Mouse (Mus musculus) layer of hippocampus, postnatal 14 days (tissue): ENCODE results near the gene Preb. TPM values are rescaled to one million over a fixed set of nuclear protein-coding genes. Genes with fewer than 3 reads are reported as not detected.
A peak's percentile ranks its signal among the peaks of the same experiment; 100 is the strongest.

Experiments used
- DNase-seq, 2 experiments: peaks; one replicate each; pipeline ENCODE4 v3.0.0; 2021 to 2022; ENCODE audit warnings: low spot score in 2 of 2, mixed read lengths in 1 of 2
- total RNA-seq, 2 experiments: library from RNA; stranded (reverse); gene quantifications; 2 replicates each; pipeline ENCODE4 v1.2.3; 2021

The Preb gene
- total RNA-seq, 2 experiments from 2014 or later: 129 to 131 TPM

DNA sequence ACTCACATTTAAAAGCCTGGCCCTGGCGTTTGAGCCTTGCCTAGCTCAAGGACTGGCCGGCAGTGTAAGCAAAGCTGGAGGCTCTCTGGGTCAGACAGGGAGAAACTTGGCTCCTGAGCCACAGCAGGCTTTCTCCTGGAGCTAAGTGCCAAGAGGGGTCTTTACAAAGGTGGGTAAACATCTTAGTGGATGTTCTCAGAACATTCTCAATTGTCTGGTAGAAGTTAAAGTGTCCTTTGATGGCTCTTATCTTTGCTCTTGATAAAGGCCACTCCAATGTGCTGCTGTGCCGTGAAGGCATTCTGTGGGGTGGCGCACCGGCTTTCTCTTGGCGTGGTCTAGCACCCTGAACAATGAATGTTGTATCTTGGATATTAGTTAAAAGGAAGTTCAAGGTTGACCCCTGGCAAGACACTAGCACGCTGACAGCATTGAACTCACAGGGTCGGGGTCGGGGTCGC is 37.5 kb downstream of the Preb start:
- no peak for DNase-seq

DNA sequence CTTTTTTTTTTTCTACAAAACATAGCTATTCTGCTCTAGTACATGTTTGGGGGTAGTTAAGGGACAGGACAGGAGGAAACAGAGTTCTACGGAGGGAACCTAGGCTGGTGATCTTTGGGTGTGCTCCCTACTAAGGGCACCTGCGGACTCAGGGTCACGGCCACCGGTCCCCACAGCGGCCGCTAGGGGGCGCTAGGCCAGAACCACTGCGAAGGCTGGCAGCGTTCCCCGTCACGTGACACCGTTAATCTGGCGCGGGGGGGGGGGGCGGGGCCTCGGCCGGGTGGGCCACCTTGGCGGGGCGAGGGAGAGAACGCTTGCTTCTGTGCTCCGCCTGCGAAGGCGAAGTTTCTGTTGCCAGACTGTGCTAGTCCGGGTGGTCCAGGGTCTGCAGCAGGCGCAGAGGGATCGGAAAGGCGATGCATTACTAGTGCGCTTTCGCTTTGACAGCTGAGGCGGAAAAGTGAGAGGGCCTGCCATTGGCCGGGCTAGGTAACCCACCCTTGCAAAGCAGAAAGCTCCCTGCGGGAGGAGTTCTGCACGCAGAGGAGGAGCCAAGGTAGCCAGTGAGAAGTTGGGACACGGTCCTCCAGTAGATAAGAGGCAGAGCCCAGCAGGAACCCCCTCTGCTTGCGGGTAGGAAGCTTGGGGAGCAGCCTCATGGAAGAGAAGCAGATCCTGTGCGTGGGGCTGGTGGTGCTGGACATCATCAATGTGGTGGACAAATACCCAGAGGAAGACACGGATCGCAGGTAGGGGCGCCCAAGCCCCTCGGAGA is 38.7 kb downstream of the Preb start, which contains the start of gene Khk:
TSS of gene Khk (plus strand) at position 176 of the 778 bp plus-strand sequence.
- DNase-seq: peak; percentile 84 to 86

- no peak for DNase-seq
Measured at GRCm38 (mm10) chr5:30920621-30921020, 39.5 kb downstream of the Preb start.

DNA sequence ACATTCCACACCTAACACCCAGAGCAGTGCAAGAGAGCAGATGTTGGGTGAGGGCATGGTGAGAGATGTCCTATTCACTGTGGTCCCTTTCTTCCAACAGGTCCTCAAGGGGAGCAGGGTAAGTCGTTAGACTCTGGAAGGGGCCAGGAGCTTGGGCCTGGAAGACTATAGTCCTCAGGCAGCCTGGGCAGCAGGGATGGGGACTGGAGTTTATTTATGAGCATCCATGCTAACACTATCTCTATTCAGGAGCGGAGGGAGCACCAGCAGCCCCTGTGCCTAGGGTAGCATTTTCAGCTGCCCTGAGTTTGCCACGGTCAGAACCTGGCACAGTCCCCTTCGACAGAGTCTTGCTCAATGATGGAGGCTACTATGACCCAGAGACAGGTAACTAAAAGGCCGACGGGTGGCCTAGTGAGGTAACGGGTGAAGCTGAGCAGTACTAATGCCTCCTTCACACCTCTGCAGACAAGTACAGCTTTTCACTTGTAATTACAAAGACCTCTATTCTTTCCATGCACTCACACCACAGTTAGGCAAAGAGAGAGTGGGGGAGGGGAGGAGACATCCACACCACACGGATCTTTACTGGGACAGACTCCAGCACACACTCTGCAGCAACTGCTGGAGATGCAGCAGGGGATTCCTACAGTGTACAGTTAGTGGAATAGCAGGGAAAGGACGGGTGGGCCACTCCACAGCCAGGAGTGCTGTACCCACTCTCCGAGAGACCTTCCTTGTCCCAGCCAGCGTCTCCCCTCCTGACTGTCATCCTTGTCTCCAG is 40.1 kb downstream of the Preb start:
- no peak for DNase-seq

- DNase-seq: no peak
Measured at GRCm38 (mm10) chr5:30918691-30919090, 41.5 kb downstream of the Preb start.

DNA sequence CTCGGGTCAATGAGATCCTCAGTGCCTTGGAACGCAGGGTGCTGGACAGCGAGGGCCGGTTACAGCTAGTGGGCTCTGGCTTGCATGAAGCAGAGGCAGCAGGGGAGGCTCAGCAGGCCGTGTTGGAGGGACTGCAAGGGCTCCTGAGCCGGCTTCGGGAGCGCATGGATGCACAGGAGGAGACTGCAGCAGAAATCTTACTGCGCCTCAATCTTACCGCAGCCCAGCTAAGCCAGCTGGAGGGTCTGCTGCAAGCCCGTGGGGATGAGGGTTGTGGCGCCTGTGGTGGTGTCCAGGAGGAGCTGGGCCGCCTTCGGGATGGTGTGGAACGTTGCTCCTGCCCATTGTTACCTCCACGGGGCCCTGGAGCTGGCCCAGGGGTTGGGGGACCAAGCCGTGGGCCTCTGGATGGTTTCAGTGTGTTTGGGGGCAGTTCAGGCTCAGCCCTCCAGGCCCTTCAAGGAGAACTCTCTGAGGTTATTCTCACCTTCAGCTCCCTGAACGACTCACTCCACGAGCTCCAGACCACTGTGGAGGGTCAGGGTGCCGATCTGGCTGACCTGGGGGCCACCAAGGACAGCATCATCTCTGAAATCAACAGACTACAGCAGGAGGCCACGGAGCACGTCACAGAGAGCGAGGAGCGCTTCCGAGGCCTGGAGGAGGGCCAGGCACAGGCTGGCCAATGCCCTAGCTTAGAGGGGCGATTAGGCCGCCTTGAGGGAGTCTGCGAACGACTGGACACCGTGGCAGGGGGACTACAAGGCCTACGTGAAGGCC is 42.1 kb downstream of the Preb start:
- no peak for DNase-seq

DNA sequence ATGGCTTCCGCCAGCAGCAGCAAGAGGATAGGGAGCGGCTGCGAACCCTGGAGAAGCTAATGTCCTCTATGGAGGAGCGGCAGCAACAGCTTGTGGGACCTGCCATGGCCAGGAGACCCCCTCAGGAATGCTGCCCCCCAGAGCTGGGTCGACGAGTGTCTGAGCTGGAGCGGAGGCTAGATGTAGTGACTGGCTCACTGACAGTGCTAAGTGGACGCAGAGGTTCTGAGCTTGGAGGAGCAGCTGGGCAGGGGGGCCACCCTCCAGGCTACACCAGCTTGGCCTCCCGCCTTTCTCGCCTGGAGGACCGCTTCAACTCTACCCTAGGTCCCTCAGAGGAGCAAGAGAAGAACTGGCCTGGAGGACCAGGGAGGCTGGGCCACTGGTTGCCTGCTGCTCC is 42.8 kb downstream of the Preb start:
- no peak for DNase-seq

DNA sequence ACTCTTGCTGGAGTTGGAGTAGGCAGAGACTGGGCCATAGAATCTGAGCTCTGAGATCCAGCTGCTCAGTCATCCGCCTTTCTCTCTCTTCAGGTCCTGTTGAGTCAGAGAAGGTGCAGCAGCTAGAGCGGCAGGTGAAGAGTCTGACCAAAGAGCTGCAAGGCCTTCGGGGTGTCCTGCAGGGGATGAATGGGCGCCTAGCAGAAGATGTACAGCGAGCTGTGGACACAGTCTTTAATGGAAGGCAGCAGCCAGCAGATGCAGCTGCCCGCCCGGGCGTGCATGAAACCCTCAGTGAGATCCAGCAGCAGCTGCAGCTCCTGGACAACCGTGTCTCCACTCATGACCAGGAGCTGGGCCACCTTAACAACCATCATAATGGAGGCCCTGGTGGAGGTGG is 43.3 kb downstream of the Preb start:
- DNase-seq: no peak

GRCm38 (mm10) chr5:30915974-30916433 is 44.2 kb downstream of the Preb start:
- peak; percentile 77 to 94 for DNase-seq

GRCm38 (mm10) chr5:30915456-30915855 is 44.7 kb downstream of the Preb start:
- DNase-seq: no peak

DNA sequence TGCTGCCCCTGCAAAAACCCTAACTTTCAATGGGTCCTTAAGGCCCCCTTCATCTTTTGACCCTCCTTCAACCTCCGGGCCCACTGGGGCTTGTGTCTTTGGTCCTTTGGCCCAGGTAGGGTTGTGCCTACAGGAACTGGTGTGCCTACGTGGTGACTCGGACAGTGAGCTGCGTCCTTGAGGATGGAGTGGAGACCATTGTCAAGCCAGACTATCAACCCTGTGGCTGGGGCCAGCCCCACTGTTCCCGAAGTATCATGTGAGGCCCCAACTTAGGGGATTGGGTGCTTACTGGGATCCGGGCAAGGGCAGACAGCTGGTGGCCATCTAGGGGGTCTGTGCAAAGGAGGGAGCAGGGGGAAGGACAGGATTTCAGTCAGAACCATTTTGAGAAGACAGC is 45.3 kb downstream of the Preb start:
- no peak for DNase-seq

DNA sequence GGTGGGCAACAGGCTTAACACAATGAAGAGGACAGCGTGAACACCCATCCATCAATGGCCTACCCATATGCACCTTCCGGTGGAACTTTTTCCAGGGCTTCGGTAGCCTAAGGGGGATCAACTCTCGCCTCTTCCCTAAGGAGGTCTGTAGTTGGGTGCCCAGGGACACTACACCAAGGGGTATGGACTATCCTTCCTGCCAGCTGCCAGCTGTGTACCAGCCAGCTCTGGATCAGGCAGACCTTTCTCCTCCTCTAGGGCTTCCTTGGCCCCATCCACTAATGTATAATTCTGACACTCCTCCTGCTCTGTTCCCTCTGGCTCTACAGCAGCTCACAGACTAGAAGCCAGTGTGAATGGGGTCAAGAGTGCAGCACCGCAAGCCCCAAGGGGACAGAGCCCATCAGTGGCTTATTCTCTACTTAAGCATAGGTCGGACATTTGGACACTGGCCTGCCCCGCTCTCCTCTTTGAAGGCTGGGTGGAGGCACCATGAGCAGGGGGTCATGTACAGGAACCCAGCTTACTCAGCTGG is 46.0 kb downstream of the Preb start:
- no peak for DNase-seq

- DNase-seq: no peak
Measured at GRCm38 (mm10) chr5:30913060-30913841, 46.9 kb downstream of the Preb start, which contains the start of gene Emilin1. Gene Emilin1, plus strand, starts transcription at chr5:30913402.

DNA sequence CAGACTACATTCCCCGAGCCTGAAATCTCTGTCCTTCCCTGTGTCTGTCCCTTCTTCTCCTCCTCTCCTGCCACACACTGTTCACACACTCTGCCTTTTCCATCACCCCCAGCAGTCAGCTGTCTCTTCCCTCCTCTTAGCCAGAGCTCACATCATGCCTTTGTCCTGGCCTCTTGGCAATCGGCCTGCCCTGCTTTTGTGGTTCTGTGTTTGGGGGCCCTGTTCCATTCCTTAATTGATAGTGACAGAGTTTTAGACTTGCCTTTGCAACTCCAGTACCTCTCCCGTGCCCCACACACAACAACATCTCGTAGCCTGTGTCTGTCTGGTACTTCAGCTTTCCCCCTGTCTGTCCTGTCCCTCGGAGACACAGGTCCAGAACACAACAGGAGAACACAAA is 48.0 kb downstream of the Preb start:
- DNase-seq: no peak

GRCm38 (mm10) chr5:30910481-30910880 is 49.7 kb downstream of the Preb start:
- no peak for DNase-seq

GRCm38 (mm10) chr5:30909863-30910262 is 50.3 kb downstream of the Preb start:
- DNase-seq: no peak

GRCm38 (mm10) chr5:30909300-30909659 is 50.9 kb downstream of the Preb start:
- no peak for DNase-seq

- no peak for DNase-seq
Measured at GRCm38 (mm10) chr5:30908426-30909299, 51.5 kb downstream of the Preb start.

- DNase-seq: peak; percentile 92 to 96
Measured at GRCm38 (mm10) chr5:30907413-30908059, 52.6 kb downstream of the Preb start, which contains the start of gene Ost4. Gene Ost4, minus strand, starts transcription at chr5:30907788.
